Comparison of ENCODE assay signal across 8 mouse cellular contexts in the genomic region with DNA sequence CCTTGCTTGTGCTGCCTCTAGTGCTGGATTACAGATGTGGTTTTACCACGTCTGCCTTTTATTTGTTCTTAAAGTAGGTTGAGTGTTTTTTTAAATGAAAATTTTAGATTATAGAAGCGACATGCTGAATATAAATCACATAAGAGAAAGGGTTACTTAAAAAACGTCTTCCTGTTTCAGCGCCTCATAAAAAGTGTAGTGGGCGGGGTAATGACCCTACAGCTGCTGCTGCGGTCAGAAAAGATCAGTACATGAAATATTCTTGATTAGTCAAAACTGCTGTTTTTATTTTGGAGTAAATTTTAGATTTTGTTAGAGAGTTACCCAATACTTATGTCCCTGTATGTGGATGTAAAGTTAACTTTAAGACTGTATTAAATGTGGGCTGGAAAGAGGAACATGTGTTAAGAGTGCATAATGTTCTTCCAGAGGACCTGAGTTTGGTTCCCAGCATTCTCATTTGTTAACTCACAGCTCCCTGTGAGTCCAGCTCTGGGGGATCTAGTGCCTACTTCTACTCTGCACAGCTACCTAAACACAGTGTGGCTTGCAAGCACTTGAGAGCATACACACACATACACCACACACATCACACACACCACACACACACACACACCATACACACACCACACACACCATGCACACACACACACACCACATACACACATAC. TPM values are rescaled to one million over a fixed set of nuclear protein-coding genes. Genes with fewer than 3 reads are reported as not detected.
A peak's percentile ranks its signal among the peaks of the same experiment; 100 is the strongest.
DNase-seq lines count a peak whose midpoint lies in the region; ATAC-seq and TF ChIP-seq lines count a peak whose summit lies in the region.
"Had no signal": no experiment of that assay in that cellular context is flagged by ENCODE, and none has a peak within 500 bp of the region (broad histone marks: within the 10 kb centered on the region; RNA-seq: fewer than 3 reads in every experiment).

No protein-coding gene starts in this region.

- in situ Hi-C loops in Patski (cut with MboI; ENCODE audit: low pct_unique_long_range_greater_than_20kb) = loop anchor here (5.0 kb wide), 1 partner anchor 144 kb away; no protein-coding TSS in a partner anchor

- H3K4me1 ChIP-seq in lung, embryonic 14.5 days (ENCODE audit: insufficient read depth) = peaks cover 11% of the 10 kb centered on the region
- peaks cover 9% of the 10 kb centered on the region for H3K4me1 ChIP-seq in cerebellum, adult 2 months (ENCODE audit: control insufficient read depth, insufficient read depth, low read length)

- no peak for TF ChIP-seq POLR2A in cerebellum, adult 2 months (IDR thresholded peaks at IDR 0.05; ENCODE audit: borderline replicate concordance, insufficient read depth, low read length)

- H3K9ac ChIP-seq in lung, embryonic 14.5 days = no peak overlapping the region
- H3K9ac ChIP-seq: heart, embryonic 12.5 days had no signal

- POLR2A ChIA-PET in Patski (lab: Charles Lee) = no interaction called here

- H3K27me3 ChIP-seq in lung, embryonic 14.5 days (ENCODE audit: insufficient read depth, low read length) = no peaks in the 10 kb centered on the region
- no peaks in the 10 kb centered on the region for H3K27me3 ChIP-seq in Patski
- no peaks in the 10 kb centered on the region for H3K27me3 ChIP-seq in cerebellum, adult 2 months (ENCODE audit: control insufficient read depth, insufficient read depth, low read length)
- H3K27me3 ChIP-seq: heart, embryonic 12.5 days had no signal

- no peak overlapping the region for H3K27ac ChIP-seq in lung, embryonic 14.5 days (ENCODE audit: low read depth)
- no peak overlapping the region for H3K27ac ChIP-seq in cerebellum, adult 2 months (ENCODE audit: insufficient read depth, low read length)

- no peaks in the 10 kb centered on the region for H3K9me3 ChIP-seq in lung, embryonic 14.5 days (ENCODE audit: low read depth, low read length)
- H3K9me3 ChIP-seq: heart, embryonic 12.5 days had no signal

- no peak overlapping the region for H3K4me3 ChIP-seq in lung, embryonic 14.5 days (ENCODE audit: low read depth, low read length)
- H3K4me3 ChIP-seq in cerebellum, adult 2 months (replicated peaks; ENCODE audit: insufficient read depth, low read depth, low read length) = no peak overlapping the region
- H3K4me3 ChIP-seq: heart, embryonic 12.5 days had no signal

- DNase-seq in lung, embryonic 14.5 days = no peak
- DNase-seq in lung, adult 18-20 months = no peak
- no peak for DNase-seq in Patski (ENCODE audit: low read depth, low spot score)
- DNase-seq in cerebellum, adult 2 months = no peak

- TF ChIP-seq CTCF in lung, embryonic 14.5 days (IDR thresholded peaks at IDR 0.05; ENCODE audit: low read depth) = no peak
- TF ChIP-seq CTCF in Patski (IDR thresholded peaks at IDR 0.05) = peak; percentile 26
- TF ChIP-seq CTCF in cerebellum, adult 2 months (IDR thresholded peaks at IDR 0.05; ENCODE audit: borderline replicate concordance, insufficient read depth, low read depth, low read length) = no peak

- H3K4me2 ChIP-seq in lung, embryonic 14.5 days = peak overlapping the region; percentile 65
- H3K4me2 ChIP-seq: heart, embryonic 12.5 days had no signal

- CTCF ChIA-PET in Patski (lab: Charles Lee) = interaction anchor here (0.9 to 1.0 kb wide), 3 partner anchors 17 to 139 kb away, joined by 3 to 4 read pairs (median 3); no protein-coding TSS in a partner anchor

- peaks cover 15% of the 10 kb centered on the region for H3K36me3 ChIP-seq in lung, embryonic 14.5 days (ENCODE audit: insufficient read depth)

- no peak for ATAC-seq in lung, embryonic 14.5 days (ENCODE audit: insufficient read depth)
- ATAC-seq in Patski = no peak
- ATAC-seq in granulocyte monocyte progenitor cell, adult 5-6 weeks (replicated peaks; ENCODE audit: poor library complexity, severe bottlenecking) = peak; percentile 27
- peak; percentile 17 for ATAC-seq in megakaryocyte progenitor cell, adult 5-6 weeks (replicated peaks; ENCODE audit: poor library complexity)
- no peak for ATAC-seq in monocyte, adult 5-6 weeks (replicated peaks; ENCODE audit: insufficient number of reproducible peaks, low FRiP score, low TSS enrichment, poor library complexity, severe bottlenecking)

- WGBS in lung, embryonic 14.5 days = 35% methylated on average over 6 of the region's 6 CpGs
- 67% methylated on average over 6 of the region's 6 CpGs for WGBS in cerebellum, adult 2 months

RNA-seq across cellular contexts. Expression of a gene that starts 14.1 kb away (rescaled TPM):
- 101 and 104 TPM in 2 replicates for polyA plus RNA-seq in lung, embryonic 14.5 days (2014; fragmentation: Nextera tagmentation; extraction: Ambion mirVana)
- polyA plus RNA-seq in Patski (2021) = 101 TPM
- 267 and 284 TPM in 2 replicates for total RNA-seq in granulocyte monocyte progenitor cell, adult 5-6 weeks (2014; fragmentation: Nextera tagmentation)
- 437 and 499 TPM in 2 replicates for total RNA-seq in granulocyte monocyte progenitor cell, adult 5-6 weeks (2017)
- 295 and 305 TPM in 2 replicates for total RNA-seq in megakaryocyte progenitor cell, adult 5-6 weeks (2015)
- total RNA-seq in megakaryocyte progenitor cell, adult 5-6 weeks (2017) = 358 and 441 TPM in 2 replicates
- polyA plus RNA-seq in cerebellum, adult 2 months (2012; rRNA removed) = 40.0 and 42.3 TPM in 2 replicates
- 238 to 392 TPM (median 322 TPM) in 3 replicates for total RNA-seq in monocyte, adult 5-6 weeks (2017)

RNA-seq across cellular contexts. Expression of a gene that starts 37.9 kb away (rescaled TPM):
- polyA plus RNA-seq in lung, embryonic 14.5 days (2014; fragmentation: Nextera tagmentation; extraction: Ambion mirVana) = 53.3 and 54.8 TPM in 2 replicates
- 65.6 TPM for polyA plus RNA-seq in Patski (2021)
- total RNA-seq in granulocyte monocyte progenitor cell, adult 5-6 weeks (2014; fragmentation: Nextera tagmentation) = 28.4 and 30.1 TPM in 2 replicates
- total RNA-seq in granulocyte monocyte progenitor cell, adult 5-6 weeks (2017) = 42.8 and 55.2 TPM in 2 replicates
- 47.0 and 55.1 TPM in 2 replicates for total RNA-seq in megakaryocyte progenitor cell, adult 5-6 weeks (2015)
- total RNA-seq in megakaryocyte progenitor cell, adult 5-6 weeks (2017) = 43.3 and 44.2 TPM in 2 replicates
- 31.0 and 31.9 TPM in 2 replicates for polyA plus RNA-seq in cerebellum, adult 2 months (2012; rRNA removed)
- total RNA-seq in monocyte, adult 5-6 weeks (2017) = 63.5 to 85.3 TPM (median 69.9 TPM) in 3 replicates

RNA-seq across cellular contexts. Expression of a gene that starts 38.3 kb away (rescaled TPM):
- polyA plus RNA-seq in lung, embryonic 14.5 days (2014; fragmentation: Nextera tagmentation; extraction: Ambion mirVana) = 69.3 and 69.8 TPM in 2 replicates
- 53.0 TPM for polyA plus RNA-seq in Patski (2021)
- 63.6 and 91.9 TPM in 2 replicates for total RNA-seq in granulocyte monocyte progenitor cell, adult 5-6 weeks (2014; fragmentation: Nextera tagmentation)
- total RNA-seq in granulocyte monocyte progenitor cell, adult 5-6 weeks (2017) = 33.7 and 37.1 TPM in 2 replicates
- total RNA-seq in megakaryocyte progenitor cell, adult 5-6 weeks (2015) = 72.9 and 88.8 TPM in 2 replicates
- total RNA-seq in megakaryocyte progenitor cell, adult 5-6 weeks (2017) = 36.2 and 55.0 TPM in 2 replicates
- 73.3 and 81.1 TPM in 2 replicates for polyA plus RNA-seq in cerebellum, adult 2 months (2012; rRNA removed)
- 42.3 to 45.1 TPM (median 43.5 TPM) in 3 replicates for total RNA-seq in monocyte, adult 5-6 weeks (2017)

Comparison
In these comparisons a context has a peak if more than half of its experiments do, and no peak if none do; other contexts are left out.
1. ATAC-seq: peak in granulocyte monocyte progenitor cell, adult 5-6 weeks (single experiment) and megakaryocyte progenitor cell, adult 5-6 weeks (single experiment); none in lung, embryonic 14.5 days (single experiment), Patski (single experiment) and monocyte, adult 5-6 weeks (single experiment).